8 mouse cellular contexts compared by ENCODE assay signal in the genomic region with DNA sequence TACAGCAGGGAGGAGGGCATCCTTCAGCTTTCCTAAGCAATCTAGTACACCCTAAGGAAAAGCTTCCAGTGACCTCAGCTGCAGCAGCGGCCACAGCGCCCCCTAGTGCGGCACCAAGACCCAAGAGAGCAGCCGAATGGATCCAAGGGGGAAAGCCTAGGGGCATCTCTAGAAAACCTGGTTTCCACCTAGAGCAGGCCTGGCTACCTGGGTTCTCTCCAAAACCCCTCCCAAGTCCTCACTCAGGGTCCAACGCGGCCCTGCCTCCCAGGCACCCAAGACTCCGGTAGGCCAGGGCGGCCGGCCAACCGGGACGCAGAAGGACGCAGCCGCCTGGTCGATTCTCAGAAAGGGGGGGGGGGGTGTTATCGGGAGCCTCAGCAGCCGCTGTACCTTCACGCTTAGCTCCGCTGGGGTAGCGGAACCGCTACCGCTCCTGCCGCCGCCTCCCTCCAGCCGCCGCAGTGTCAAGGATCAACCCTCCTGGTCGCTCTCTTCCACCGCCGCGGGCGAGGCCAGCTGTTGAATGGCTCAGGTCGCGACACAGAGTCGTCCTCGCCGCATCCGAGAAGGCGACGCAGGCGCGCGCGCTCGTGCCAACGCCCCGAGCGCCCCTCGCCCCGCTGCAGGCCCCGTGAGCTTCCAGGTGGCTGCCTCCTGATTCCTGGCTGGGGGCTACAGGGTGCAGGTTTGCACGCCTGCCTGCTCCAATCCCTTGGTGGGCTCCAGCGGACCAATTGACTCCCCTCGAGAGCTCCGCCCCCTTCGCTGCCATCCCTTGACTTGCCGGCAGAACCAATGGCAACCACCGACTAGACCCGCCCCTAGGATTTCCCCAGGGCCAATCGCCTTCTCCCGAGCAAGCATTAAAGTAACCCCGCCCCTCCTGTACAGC. TPM values are rescaled to one million over a fixed set of nuclear protein-coding genes. Genes with fewer than 3 reads are reported as not detected.
DNase-seq lines count a peak whose midpoint lies in the region; ATAC-seq and TF ChIP-seq lines count a peak whose summit lies in the region.

A gene (minus strand): TSS at position 739 of the 895 bp plus-strand sequence.

- no peak for TF ChIP-seq EP300 in MEL (IDR thresholded peaks at IDR 0.05; ENCODE audit: low read depth in 1 of 2, low read length in 2 of 2)

- no peak; the same call in 1 of the 2 replicates for TF ChIP-seq RAD21 in MEL (IDR thresholded peaks at IDR 0.05; ENCODE audit: low read depth, low read length)

- peak within 1 kb of the TSS; percentile 39 for H3K27ac ChIP-seq in MEL (ENCODE audit: control insufficient read depth, low read depth, low read length)
- H3K27ac ChIP-seq in forebrain, embryonic 16.5 days (ENCODE audit: low read length): peak within 1 kb of the TSS; percentile 60
- peak within 1 kb of the TSS; percentile 76 for H3K27ac ChIP-seq in neural tube, embryonic 14.5 days (ENCODE audit: low read depth, low read length)
- peak within 1 kb of the TSS; percentile 66 for H3K27ac ChIP-seq in testis, adult 2 months (ENCODE audit: control insufficient read depth, insufficient read depth, low read depth, low read length)

- TF ChIP-seq POLR2A in MEL (IDR thresholded peaks at IDR 0.05; ENCODE audit: control insufficient read depth in 1 of 2, insufficient read depth in 1 of 2, low read depth in 1 of 2, low read length in 2 of 2, poor library complexity in 1 of 2): no peak; a peak in 1 of 4 replicates
- no peak for TF ChIP-seq POLR2A in testis, adult 2 months (IDR thresholded peaks at IDR 0.05; ENCODE audit: control insufficient read depth, low read depth, low read length)

- peak within 1 kb of the TSS; percentile 79 for H3K9ac ChIP-seq in MEL (ENCODE audit: control insufficient read depth, low read depth, low read length, poor library complexity, severe bottlenecking)
- peak within 1 kb of the TSS; percentile 67 for H3K9ac ChIP-seq in forebrain, embryonic 16.5 days (replicated peaks; ENCODE audit: low read depth, low read length)
- H3K9ac ChIP-seq in neural tube, embryonic 14.5 days (replicated peaks; ENCODE audit: low read depth, low read length): peak within 1 kb of the TSS; percentile 63

- H3K4me2 ChIP-seq in forebrain, embryonic 16.5 days (ENCODE audit: low read length): peak within 1 kb of the TSS; percentile 49
- H3K4me2 ChIP-seq in neural tube, embryonic 14.5 days (ENCODE audit: low read depth, low read length): peak within 1 kb of the TSS; percentile 43

- 19% methylated on average over 33 of the region's 60 CpGs for WGBS in forebrain, embryonic 16.5 days
- WGBS in neural tube, embryonic 14.5 days: 20% methylated on average over 37 of the region's 60 CpGs

- no peaks in the 10 kb centered on the region for H3K27me3 ChIP-seq in MEL (ENCODE audit: control insufficient read depth in 1 of 2, insufficient read depth in 2 of 2, low read length in 2 of 2)
- H3K27me3 ChIP-seq in forebrain, embryonic 16.5 days (replicated peaks; ENCODE audit: control insufficient read depth, insufficient read depth, low read length): no peaks in the 10 kb centered on the region
- H3K27me3 ChIP-seq in neural tube, embryonic 14.5 days (ENCODE audit: control insufficient read depth, insufficient read depth, low read length): no peaks in the 10 kb centered on the region
- H3K27me3 ChIP-seq in testis, adult 2 months (ENCODE audit: control insufficient read depth, insufficient read depth, low read length): no peaks in the 10 kb centered on the region

- H3K4me3 ChIP-seq in MEL (ENCODE audit: control insufficient read depth in 1 of 2, insufficient read depth in 1 of 2, low read depth in 2 of 2, low read length in 2 of 2): peak within 1 kb of the TSS; percentile 89 to 92
- H3K4me3 ChIP-seq in forebrain, embryonic 16.5 days (replicated peaks; ENCODE audit: low read length): peak within 1 kb of the TSS; percentile 66
- peak within 1 kb of the TSS; percentile 54 for H3K4me3 ChIP-seq in neural tube, embryonic 14.5 days (ENCODE audit: low read depth, low read length)
- peak within 1 kb of the TSS; percentile 89 for H3K4me3 ChIP-seq in testis, adult 2 months (ENCODE audit: control insufficient read depth, low read depth, low read length)

- peak; percentile 92 for DNase-seq in MEL (ENCODE audit: low read depth, low spot score)
- DNase-seq in cerebellum, adult 18-20 months: peak; percentile 86 to 91
- DNase-seq in heart, postnatal 36 days: peak; percentile 73 to 74
- DNase-seq in layer of hippocampus, adult 18-20 months (ENCODE audit: low spot score in 2 of 2): peak; percentile 73 to 81
- DNase-seq in lung, adult 18-20 months: peak; percentile 86 to 90

- peaks cover 0 to 3% of the 10 kb centered on the region in 2 experiments; a peak in 2 of 4 replicates for H3K36me3 ChIP-seq in MEL (ENCODE audit: control insufficient read depth in 1 of 2, insufficient read depth in 2 of 2, low read length in 2 of 2)
- H3K36me3 ChIP-seq in forebrain, embryonic 16.5 days (ENCODE audit: control insufficient read depth, insufficient read depth): no peaks in the 10 kb centered on the region
- no peaks in the 10 kb centered on the region for H3K36me3 ChIP-seq in neural tube, embryonic 14.5 days (ENCODE audit: control insufficient read depth, insufficient read depth, low read length)
- no peaks in the 10 kb centered on the region for H3K36me3 ChIP-seq in testis, adult 2 months (ENCODE audit: control insufficient read depth, insufficient read depth, low read length)

- no peaks in the 10 kb centered on the region for H3K9me3 ChIP-seq in MEL (replicated peaks; ENCODE audit: insufficient read depth, low read length)
- no peaks in the 10 kb centered on the region for H3K9me3 ChIP-seq in forebrain, embryonic 16.5 days (ENCODE audit: control insufficient read depth, low read length)
- no peaks in the 10 kb centered on the region for H3K9me3 ChIP-seq in neural tube, embryonic 14.5 days (ENCODE audit: control insufficient read depth, low read length)

- peak; percentile 98 for ATAC-seq in forebrain, embryonic 16.5 days
- peak; percentile 97 for ATAC-seq in neural tube, embryonic 14.5 days (ENCODE audit: low read depth)

- intact Hi-C loops in heart, postnatal 36 days (cut with DNase I): loop anchor here (5.0 to 10.0 kb wide), 2 partner anchors 43 to 170 kb away; no protein-coding TSS in a partner anchor

- TF ChIP-seq CTCF in MEL (IDR thresholded peaks at IDR 0.05 in 2 of 3, conservative IDR thresholded peaks at IDR 0.05 in 1 of 3; ENCODE audit: control insufficient read depth in 1 of 3, insufficient read depth in 1 of 3, low read depth in 2 of 3, low read length in 3 of 3, poor library complexity in 1 of 3, severe bottlenecking in 1 of 3): peak; percentile 51 to 82 (median 64)
- TF ChIP-seq CTCF in testis, adult 2 months (IDR thresholded peaks at IDR 0.05; ENCODE audit: control insufficient read depth, insufficient read depth, insufficient replicate concordance, low read depth, low read length): peak; percentile 48; the same call in 1 of the 2 replicates

- H3K4me1 ChIP-seq in MEL (ENCODE audit: control insufficient read depth in 1 of 2, insufficient read depth in 2 of 2, low read length in 2 of 2): no peaks in the 10 kb centered on the region; a peak in 1 of 4 replicates
- peaks cover 3% of the 10 kb centered on the region; the same call in 1 of the 2 replicates for H3K4me1 ChIP-seq in forebrain, embryonic 16.5 days (replicated peaks; ENCODE audit: control insufficient read depth, insufficient read depth, low read length)
- H3K4me1 ChIP-seq in neural tube, embryonic 14.5 days (ENCODE audit: control insufficient read depth, insufficient read depth, low read length): no peaks in the 10 kb centered on the region
- no peaks in the 10 kb centered on the region; the same call in 1 of the 2 replicates for H3K4me1 ChIP-seq in testis, adult 2 months (ENCODE audit: control insufficient read depth, insufficient read depth, low read length)

- H3K79me2 ChIP-seq in MEL (ENCODE audit: control insufficient read depth, insufficient read depth, low read length, poor library complexity): no peaks in the 10 kb centered on the region; the same call in 1 of the 2 replicates

TF ChIP-seq in MEL, 35 proteins besides CTCF, POLR2A, EP300 and RAD21:
- TF ChIP-seq MXI1 (IDR thresholded peaks at IDR 0.05; ENCODE audit: low read depth, low read length): peak; percentile 31
- TF ChIP-seq MAFK (IDR thresholded peaks at IDR 0.05; ENCODE audit: borderline replicate concordance, low read depth, low read length): no peak
- TF ChIP-seq SIN3A (IDR thresholded peaks at IDR 0.05; ENCODE audit: low read length): peak; percentile 33; the same call in 1 of the 2 replicates
- TF ChIP-seq GATA1 (IDR thresholded peaks at IDR 0.05; ENCODE audit: low read depth, low read length): no peak
- TF ChIP-seq SMC3 (IDR thresholded peaks at IDR 0.05; ENCODE audit: low read depth, low read length): 0 out of 2 replicates have a peak, but pooled peaks have one; percentile 26
- TF ChIP-seq ZMIZ1 (IDR thresholded peaks at IDR 0.05; ENCODE audit: low read depth, low read length): 0 out of 2 replicates have a peak, but pooled peaks have one; percentile 35

RNA-seq across cellular contexts. Expression of the gene that starts here (rescaled TPM):
- 1.3 TPM in 2 replicates for total RNA-seq in MEL (2012; rRNA removed)
- 1 to 10 TPM in 1 of 2 experiments, not detected in 1; 1.6 TPM for polyA plus RNA-seq in MEL (2012; ENCODE audit: insufficient read depth in 1 of 2, insufficient read length in 2 of 2, low read depth in 1 of 2, low replicate concordance in 2 of 2, missing spikeins in 1 of 2)
- polyA plus RNA-seq in forebrain, embryonic 16.5 days (2015; fragmentation: Nextera tagmentation; extraction: Ambion mirVana): 3.8 TPM in 2 replicates
- 1 to 10 TPM; 2.3 to 2.4 TPM for total RNA-seq in heart, postnatal 36 days (2021)
- 1 to 10 TPM; 8.8 to 9.0 TPM for total RNA-seq in layer of hippocampus, adult 18-20 months (2021)
- polyA plus RNA-seq in neural tube, embryonic 14.5 days (2014; fragmentation: Nextera tagmentation; extraction: Ambion mirVana): 7.3 and 8.0 TPM in 2 replicates
- 0.91 and 1.3 TPM in 2 replicates for polyA plus RNA-seq in testis, adult 2 months (2012; rRNA removed)

Comparison
In these comparisons a context has a peak if more than half of its experiments do, and no peak if none do; other contexts are left out.
1. Peak in every context shown above with its lines: DNase-seq, ATAC-seq, H3K4me3 ChIP-seq and H3K27ac ChIP-seq.